8 mouse cellular contexts compared by ENCODE assay signal in the genomic region with DNA sequence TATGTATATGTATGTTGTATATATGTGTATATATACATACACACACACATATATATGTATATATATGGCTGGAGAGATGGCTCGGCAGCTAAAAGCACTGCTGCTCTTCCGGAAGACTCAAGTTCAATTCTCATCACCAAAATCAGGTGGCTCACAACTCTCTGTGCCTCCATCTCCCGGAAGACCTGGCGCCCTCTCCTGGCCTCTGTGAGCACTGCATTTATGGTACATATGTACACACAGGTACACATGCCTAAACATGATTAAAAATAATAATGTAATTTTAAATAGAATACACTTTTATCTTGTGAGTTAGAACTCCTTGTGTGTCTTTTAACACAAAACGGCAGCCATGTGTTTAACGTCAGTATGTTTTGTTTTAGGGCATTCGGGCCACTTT.
DNase-seq lines count a peak whose midpoint lies in the region; ATAC-seq and TF ChIP-seq lines count a peak whose summit lies in the region.

No protein-coding gene starts in this region.

- DNase-seq in adrenal gland, postnatal 10 days: peak; percentile 40
- no peak for DNase-seq in adrenal gland, adult (ENCODE audit: inconsistent age in 2 of 2, low spot score in 1 of 2)
- DNase-seq in layer of hippocampus, adult 2 months (ENCODE audit: low spot score in 2 of 2): no peak
- no peak for DNase-seq in layer of hippocampus, postnatal 36 days
- no peak for DNase-seq in Patski (ENCODE audit: low read depth, low spot score)
- no peak for DNase-seq in left cerebral cortex, adult 9 months (ENCODE audit: low spot score in 2 of 2)

- H3K4me3 ChIP-seq in layer of hippocampus, adult 2 months: no peak overlapping the region
- no peak overlapping the region for H3K4me3 ChIP-seq in olfactory bulb, adult 2 months (ENCODE audit: insufficient read depth, low read depth, low read length)

- in situ Hi-C loops in Patski (cut with MboI; ENCODE audit: low pct_unique_long_range_greater_than_20kb): loop anchor here (10.0 kb wide), 1 partner anchor 256 kb away; no protein-coding TSS in a partner anchor

- no peak for ATAC-seq in Patski
- ATAC-seq in monocyte, adult 5-6 weeks (replicated peaks; ENCODE audit: insufficient number of reproducible peaks, low FRiP score, low TSS enrichment, poor library complexity, severe bottlenecking): no peak

- TF ChIP-seq POLR2A in olfactory bulb, adult 2 months (IDR thresholded peaks at IDR 0.05; ENCODE audit: insufficient read depth, low read depth, low read length): no peak

- H3K4me1 ChIP-seq in olfactory bulb, adult 2 months (ENCODE audit: control insufficient read depth, insufficient read depth, low read length): no peaks in the 10 kb centered on the region

- POLR2A ChIA-PET in Patski (lab: Charles Lee): interaction anchor here (0.5 kb wide), 1 partner anchor 116 kb away, joined by 5 read pairs; no protein-coding TSS in a partner anchor

- no peak overlapping the region for H3K27ac ChIP-seq in layer of hippocampus, adult 2 months
- H3K27ac ChIP-seq in olfactory bulb, adult 2 months (ENCODE audit: insufficient read depth, low read depth, low read length): no peak overlapping the region

- H3K27me3 ChIP-seq in Patski: no peaks in the 10 kb centered on the region

- 97% methylated on average over 7 of the region's 7 CpGs for WGBS in olfactory bulb, adult 2 months

- CTCF ChIA-PET in Patski (lab: Charles Lee): interaction anchor here (0.8 to 1.0 kb wide), 2 partner anchors 11 to 19 kb away, joined by 3 read pairs; no protein-coding TSS in a partner anchor

- TF ChIP-seq CTCF in layer of hippocampus, adult 2 months (conservative IDR thresholded peaks at IDR 0.05): peak; percentile 78
- TF ChIP-seq CTCF in Patski (IDR thresholded peaks at IDR 0.05): peak; percentile 66
- TF ChIP-seq CTCF in olfactory bulb, adult 2 months (IDR thresholded peaks at IDR 0.05; ENCODE audit: insufficient read depth, low read depth, low read length): peak; percentile 26; the same call in 1 of the 2 replicates

Comparison
In these comparisons a context has a peak if more than half of its experiments do, and no peak if none do; other contexts are left out.
1. CTCF ChIP-seq: peak in every context shown above with its lines; median percentile 78 in layer of hippocampus, adult 2 months; 66 in Patski; 26 in olfactory bulb, adult 2 months.